Mouse (Mus musculus) midbrain, embryonic 10.5 days (tissue): ENCODE measurements at regions not wholly inside any gene's neighbourhood (a gene's known extent, or its start where the extent isn't known, plus 50 kb on each side); places are given as distances from the start of the nearest gene placed in this dataset.
A peak's percentile ranks its signal among the peaks of the same experiment; 100 is the strongest.

Experiments used
- DNase-seq: peaks from one replicate; pipeline ENCODE4 v3.0.0-alpha.2; 2017; ENCODE audit warnings: low spot score
- H3K27ac ChIP-seq: fragments of 300-500 bp; sonication (generic); replicated peaks from 2 replicates; pipeline ENCODE4 v1.5.1; 2016; ENCODE audit warnings: mild to moderate bottlenecking
- H3K27me3 ChIP-seq: fragments of 300-500 bp; sonication (generic); 2 replicates; pipeline ENCODE4 v1.6.1; 2016; ENCODE audit warnings: low read depth, mild to moderate bottlenecking; ENCODE audit not compliant: poor library complexity, severe bottlenecking
- H3K36me3 ChIP-seq: fragments of 300-500 bp; sonication (generic); 2 replicates; pipeline ENCODE4 v1.6.1; 2016; ENCODE audit warnings: mild to moderate bottlenecking, moderate library complexity
- H3K4me1 ChIP-seq: fragments of 300-500 bp; sonication (generic); 2 replicates; pipeline ENCODE4 v1.6.1; 2016
- H3K4me3 ChIP-seq: fragments of 300-500 bp; sonication (generic); 2 replicates; pipeline ENCODE4 v1.5.1; 2016; ENCODE audit warnings: mild to moderate bottlenecking, moderate library complexity
- H3K9me3 ChIP-seq: fragments of 300-500 bp; sonication (generic); replicated peaks from 2 replicates; pipeline ENCODE4 v1.6.1; 2016; ENCODE audit warnings: mild to moderate bottlenecking
- WGBS: fragments of 180-500 bp; shearing (Covaris S2); methylation state at CpG from one replicate; pipeline ENCODE4 v1.1.7; 2016; 5-methylcytosine and 5-hydroxymethylcytosine counted together

DNA sequence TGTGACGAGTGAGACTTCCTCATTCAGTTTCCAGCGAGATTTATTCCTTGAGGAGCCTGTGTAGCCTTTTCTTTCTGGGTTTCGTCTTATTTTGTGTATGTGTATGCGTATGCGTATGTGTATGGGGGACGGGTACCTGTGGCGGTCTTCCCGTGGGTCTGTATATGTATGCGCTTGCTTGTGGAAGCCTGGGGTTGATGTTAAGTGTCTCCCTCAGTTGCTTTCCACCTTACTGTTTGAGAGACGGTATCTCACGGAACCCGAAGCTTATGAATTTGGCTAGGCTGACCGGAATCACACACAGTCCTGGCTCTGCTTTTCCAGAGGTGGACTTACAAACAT is 87.1 kb downstream of the Ankrd50 start:
- 70% methylated on average over 13 of the region's 13 CpGs for WGBS

DNA sequence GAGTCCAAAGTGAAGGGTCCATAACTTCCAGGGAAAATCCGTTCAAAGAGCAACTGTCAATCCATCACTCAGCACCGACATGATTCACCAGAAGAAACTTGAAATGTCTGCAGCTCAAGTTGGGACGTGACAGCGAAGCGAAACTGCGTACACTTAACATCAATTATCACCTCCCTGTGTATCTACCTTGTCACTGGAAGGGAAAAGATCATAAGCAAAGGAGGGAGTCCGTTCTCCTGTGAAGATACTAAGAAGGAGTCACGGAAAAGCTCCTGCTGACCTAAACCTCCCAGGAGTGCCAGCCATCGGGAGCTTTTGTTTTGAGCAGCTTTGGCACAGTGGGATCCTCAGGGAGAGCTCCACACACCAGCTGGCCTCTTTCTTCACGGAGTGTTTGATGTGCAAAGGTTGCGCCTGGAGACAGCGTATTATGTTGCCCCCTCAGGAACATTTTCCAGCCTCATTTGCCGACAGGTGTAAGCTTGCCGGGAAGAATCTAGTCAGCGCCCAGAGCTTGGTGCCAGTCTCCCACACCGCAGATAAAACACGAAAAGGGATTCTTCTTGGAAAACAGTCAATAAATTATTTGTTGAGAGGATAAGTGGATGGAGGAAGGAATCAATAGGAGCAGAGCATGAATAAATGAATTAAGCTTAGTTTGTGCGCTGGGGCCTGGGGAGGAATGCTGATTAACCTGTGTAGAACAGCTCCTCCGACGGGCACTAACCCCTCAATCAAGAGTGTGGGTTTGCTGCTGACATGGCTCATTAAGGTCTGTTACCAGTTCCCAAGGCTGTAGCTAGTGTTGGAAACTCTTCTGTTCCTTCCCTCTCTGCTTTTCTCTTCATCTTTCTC is 87.7 kb downstream of the Ankrd50 start:
- peak overlapping the region; percentile 42 for H3K4me3 ChIP-seq
- H3K4me1 ChIP-seq: peaks cover 11% of the 10 kb centered on the region
- H3K9me3 ChIP-seq: no peaks in the 10 kb centered on the region
- no peak overlapping the region; the same call in 1 of the 2 replicates for H3K27ac ChIP-seq
- no peaks in the 10 kb centered on the region for H3K36me3 ChIP-seq
- peak; percentile 43 for DNase-seq
- 3% methylated on average over 20 of the region's 20 CpGs for WGBS
- peaks cover 27% of the 10 kb centered on the region for H3K27me3 ChIP-seq

More for the DNA sequence above, 87.1 kb downstream of the Ankrd50 start:
- Histone ChIP-seq H3K27me3 (peaks cover 27% of the 10 kb centered on the region), H3K4me1 (peaks cover 11% of the 10 kb centered on the region), H3K9me3 (no peaks in the 10 kb centered on the region), H3K4me3 (peak overlapping the region; percentile 42; the same call in 1 of the 2 replicates), H3K27ac (no peak overlapping the region), H3K36me3 (no peaks in the 10 kb centered on the region)
- no peak for DNase-seq

DNA sequence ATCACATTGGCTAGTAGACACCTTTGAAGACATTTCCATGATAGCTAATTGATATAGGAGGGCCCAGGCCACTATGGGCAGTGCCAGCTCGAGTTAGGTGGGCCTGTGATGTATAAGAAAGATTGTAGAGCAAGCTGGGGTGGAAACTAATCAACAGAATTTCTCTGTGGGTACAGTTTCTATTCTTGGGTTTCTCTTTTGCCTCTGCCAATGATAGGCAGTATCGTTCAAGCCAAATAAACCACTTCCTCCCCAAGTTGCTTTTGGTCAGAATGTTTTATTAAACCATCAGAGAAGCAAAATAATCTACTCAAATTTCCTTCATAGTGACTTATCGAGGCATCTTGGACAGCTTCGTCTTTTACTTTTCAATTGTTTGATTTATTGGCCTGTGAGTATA is 90.3 kb downstream of the Ankrd50 start:
- no peaks in the 10 kb centered on the region for H3K9me3 ChIP-seq
- DNase-seq: no peak
- no peak overlapping the region for H3K4me3 ChIP-seq
- peaks cover 27% of the 10 kb centered on the region for H3K27me3 ChIP-seq
- WGBS: 84% methylated on average over 4 of the region's 4 CpGs
- no peak overlapping the region for H3K27ac ChIP-seq
- H3K36me3 ChIP-seq: no peaks in the 10 kb centered on the region
- peaks cover 17% of the 10 kb centered on the region for H3K4me1 ChIP-seq

DNA sequence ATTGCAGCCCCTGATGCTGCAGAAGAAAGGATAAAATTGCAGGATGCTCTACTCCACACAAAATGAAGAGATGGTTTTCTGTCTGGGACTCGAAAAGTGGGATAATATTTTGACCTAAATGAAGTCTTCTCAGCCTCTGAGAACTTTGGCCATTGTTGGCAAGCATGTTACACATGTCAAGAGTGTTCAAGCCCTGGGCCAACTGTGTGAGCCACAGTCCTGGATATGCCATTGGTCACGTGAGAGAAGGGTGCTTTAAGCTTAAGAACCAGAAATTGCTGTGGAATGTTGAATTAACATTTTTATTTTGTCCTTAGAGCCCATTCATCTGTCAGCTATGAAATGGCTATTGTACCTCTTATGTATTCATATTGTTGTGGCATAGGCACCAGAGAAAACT is 95.0 kb downstream of the Ankrd50 start:
- DNase-seq: no peak
- WGBS: 64% methylated on average over 2 of the region's 2 CpGs
- Histone ChIP-seq H3K27ac (no peak overlapping the region), H3K27me3 (peaks cover 8% of the 10 kb centered on the region; the same call in 1 of the 2 replicates), H3K4me1 (peaks cover 12% of the 10 kb centered on the region), H3K4me3 (no peak overlapping the region), H3K9me3 (no peaks in the 10 kb centered on the region), H3K36me3 (no peaks in the 10 kb centered on the region)

DNA sequence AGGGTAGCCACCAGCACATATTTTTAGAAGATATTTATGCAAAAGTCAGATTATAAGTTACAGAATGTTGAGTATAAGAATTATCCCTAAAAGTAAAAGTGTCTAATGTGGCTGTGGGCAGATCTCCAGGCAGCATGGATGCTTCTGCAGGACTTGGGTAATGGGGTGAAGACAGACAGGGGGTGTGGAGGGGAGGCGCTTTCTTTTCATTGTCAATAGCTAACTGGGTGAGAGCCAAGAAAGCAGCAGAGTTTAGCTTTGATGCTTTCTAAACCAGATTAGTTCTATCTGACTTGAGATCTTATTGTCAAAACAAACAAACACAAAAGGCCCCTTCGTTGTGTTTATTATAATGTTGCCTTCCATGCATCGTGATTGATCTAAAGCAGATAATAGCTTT is 95.7 kb downstream of the Ankrd50 start:
- no peaks in the 10 kb centered on the region for H3K9me3 ChIP-seq
- H3K36me3 ChIP-seq: no peaks in the 10 kb centered on the region
- H3K27me3 ChIP-seq: 0 out of 2 replicates have a peak, but pooled peaks cover 8% of the 10 kb centered on the region
- 15% methylated on average over 3 of the region's 3 CpGs for WGBS
- H3K4me1 ChIP-seq: peaks cover 12% of the 10 kb centered on the region
- no peak overlapping the region for H3K4me3 ChIP-seq
- H3K27ac ChIP-seq: no peak overlapping the region
- no peak for DNase-seq

DNA sequence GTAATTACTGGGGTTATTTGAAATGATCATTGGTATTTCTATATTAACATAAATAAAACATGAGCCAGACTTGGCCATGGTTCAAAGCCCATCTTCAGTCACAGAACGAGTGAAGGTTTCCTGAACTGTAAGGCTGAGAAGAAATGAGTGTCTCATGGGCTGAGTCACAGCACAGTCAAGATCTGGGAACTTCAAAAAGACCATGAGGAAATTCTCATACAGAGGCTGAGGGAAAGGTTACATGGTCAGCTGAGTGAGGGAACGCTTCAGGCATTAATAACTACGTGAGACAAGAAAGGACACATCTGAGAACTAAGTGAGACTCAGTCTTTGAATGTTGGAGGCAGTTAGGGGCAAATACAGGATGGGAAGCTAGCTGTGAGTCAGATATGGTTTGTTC is 101.9 kb downstream of the Ankrd50 start:
- no peaks in the 10 kb centered on the region for H3K4me1 ChIP-seq

DNA sequence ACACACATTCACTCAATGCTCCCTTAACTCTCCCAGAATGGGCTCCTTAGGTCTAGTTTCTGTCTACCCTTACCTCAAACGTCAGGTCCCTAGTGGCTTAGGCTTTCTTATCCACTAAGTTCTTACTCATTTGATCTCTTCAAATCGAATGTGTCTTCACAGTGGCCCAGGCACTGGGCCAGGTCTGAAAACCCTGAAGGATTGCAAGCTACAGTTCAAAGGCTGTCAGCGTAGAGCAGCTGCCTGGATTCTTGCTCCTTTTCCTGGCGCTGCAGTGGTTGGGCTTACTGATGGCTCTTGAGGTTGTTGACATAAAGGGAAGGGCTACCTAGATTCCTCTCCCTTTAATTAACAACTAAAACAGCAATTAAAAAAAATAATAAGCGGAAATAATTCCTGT is 103.0 kb downstream of the Ankrd50 start:
- Histone ChIP-seq H3K4me3 (no peak overlapping the region), H3K36me3 (no peaks in the 10 kb centered on the region), H3K27me3 (0 out of 2 replicates have a peak, but pooled peaks cover 4% of the 10 kb centered on the region), H3K27ac (no peak overlapping the region), H3K4me1 (no peaks in the 10 kb centered on the region), H3K9me3 (no peaks in the 10 kb centered on the region)
- DNase-seq: no peak
- 86% methylated on average over 5 of the region's 5 CpGs for WGBS

More for the DNA sequence above, 101.9 kb downstream of the Ankrd50 start:
- no peak for DNase-seq
- Histone ChIP-seq H3K4me3 (no peak overlapping the region), H3K9me3 (no peaks in the 10 kb centered on the region), H3K27ac (no peak overlapping the region), H3K27me3 (0 out of 2 replicates have a peak, but pooled peaks cover 8% of the 10 kb centered on the region), H3K36me3 (no peaks in the 10 kb centered on the region)
- 86% methylated on average over 3 of the region's 3 CpGs for WGBS

DNA sequence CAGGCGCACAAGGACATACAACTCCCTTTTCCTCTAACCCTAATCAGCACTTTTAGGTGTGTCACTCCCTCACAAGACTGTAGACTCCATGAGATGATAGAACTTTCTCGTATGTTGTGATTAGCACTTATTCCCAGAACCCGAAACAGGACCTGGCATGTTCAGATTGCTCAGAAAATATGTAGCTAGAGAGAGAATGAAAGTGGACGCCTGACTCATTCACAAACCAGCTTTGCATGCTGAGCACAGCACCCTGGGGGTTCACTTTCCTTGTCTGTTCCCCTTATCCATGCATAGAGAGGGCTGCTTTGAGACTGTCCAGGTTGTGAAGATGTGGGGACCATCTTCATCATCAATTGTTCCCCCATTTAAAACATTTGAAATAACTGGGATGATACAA is 111.0 kb downstream of the Ankrd50 start:
- no peak for DNase-seq
- Histone ChIP-seq H3K27me3 (no peaks in the 10 kb centered on the region), H3K36me3 (no peaks in the 10 kb centered on the region), H3K27ac (no peak overlapping the region), H3K4me1 (no peaks in the 10 kb centered on the region), H3K9me3 (no peaks in the 10 kb centered on the region), H3K4me3 (no peak overlapping the region)
- 80% methylated on average over 4 of the region's 4 CpGs for WGBS

DNA sequence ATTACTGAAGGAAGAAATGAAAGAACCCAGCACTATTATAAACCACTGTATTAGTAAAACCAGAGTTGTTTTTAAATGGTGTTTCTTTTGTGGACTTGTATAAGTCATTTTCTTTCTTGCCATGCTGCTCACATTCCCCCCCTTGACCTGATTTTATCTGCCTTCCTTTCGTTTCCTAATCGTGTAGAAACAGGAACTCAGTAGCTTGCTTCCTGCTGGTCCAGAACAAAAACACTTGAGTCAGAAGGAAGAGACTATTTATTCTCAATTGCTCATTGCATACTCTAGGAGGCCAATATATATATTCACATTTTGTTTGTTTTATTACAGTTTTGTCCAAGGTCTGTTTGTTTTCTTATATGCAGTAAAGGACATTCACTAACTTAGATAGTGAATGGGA is 112.9 kb downstream of the Ankrd50 start:
- H3K4me3 ChIP-seq: no peak overlapping the region
- no peaks in the 10 kb centered on the region for H3K4me1 ChIP-seq
- H3K27me3 ChIP-seq: no peaks in the 10 kb centered on the region
- DNase-seq: no peak
- no peaks in the 10 kb centered on the region for H3K9me3 ChIP-seq
- no peak overlapping the region for H3K27ac ChIP-seq
- no peaks in the 10 kb centered on the region for H3K36me3 ChIP-seq
- 57% methylated on average over 2 of the region's 2 CpGs for WGBS

DNA sequence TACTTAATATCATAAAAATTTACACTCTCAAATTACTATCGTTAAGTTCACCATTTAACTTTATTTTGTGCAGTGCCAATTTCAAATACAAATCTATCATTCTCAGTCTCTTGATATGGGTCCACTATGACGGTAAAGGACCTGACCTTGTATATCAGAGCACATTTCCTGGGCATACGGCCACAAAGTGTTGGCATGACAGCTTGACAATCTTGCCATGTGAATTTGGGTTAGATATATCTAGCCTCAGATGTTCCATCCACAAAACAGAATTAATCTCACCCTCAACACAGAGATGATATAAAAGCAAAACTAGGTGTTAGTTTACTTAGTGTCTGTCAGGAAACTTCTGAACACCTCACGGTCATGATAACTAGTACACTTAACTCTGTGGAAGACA is 120.8 kb downstream of the Ankrd50 start:
- no peaks in the 10 kb centered on the region for H3K27me3 ChIP-seq
- H3K4me1 ChIP-seq: peaks cover 15% of the 10 kb centered on the region
- no peak overlapping the region for H3K4me3 ChIP-seq
- 93% methylated on average over 4 of the region's 4 CpGs for WGBS
- no peaks in the 10 kb centered on the region for H3K9me3 ChIP-seq
- no peaks in the 10 kb centered on the region for H3K36me3 ChIP-seq
- no peak for DNase-seq
- no peak overlapping the region for H3K27ac ChIP-seq

DNA sequence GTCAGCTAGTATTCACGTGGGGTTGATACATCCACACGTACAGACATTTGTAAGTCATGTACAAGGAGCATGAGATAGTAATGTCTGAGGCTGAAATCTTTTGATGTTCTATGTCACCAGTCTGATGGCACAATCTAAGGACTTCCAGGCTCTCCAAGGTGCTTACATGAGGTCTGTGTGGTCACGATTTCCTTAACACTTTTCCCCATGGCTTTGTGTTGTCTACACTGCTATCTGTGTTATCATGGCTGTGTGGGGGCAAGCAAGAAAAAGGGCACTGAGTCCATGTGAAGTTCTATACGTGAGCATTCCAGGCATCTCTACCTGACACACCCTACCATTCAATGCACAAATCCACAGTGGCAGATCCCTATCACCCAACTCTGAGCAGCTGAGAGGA is 123.2 kb downstream of the Ankrd50 start:
- Histone ChIP-seq H3K36me3 (no peaks in the 10 kb centered on the region), H3K27me3 (no peaks in the 10 kb centered on the region), H3K9me3 (no peaks in the 10 kb centered on the region), H3K4me1 (peaks cover 21% of the 10 kb centered on the region), H3K4me3 (no peak overlapping the region), H3K27ac (no peak overlapping the region)
- no peak for DNase-seq
- 85% methylated on average over 4 of the region's 4 CpGs for WGBS

DNA sequence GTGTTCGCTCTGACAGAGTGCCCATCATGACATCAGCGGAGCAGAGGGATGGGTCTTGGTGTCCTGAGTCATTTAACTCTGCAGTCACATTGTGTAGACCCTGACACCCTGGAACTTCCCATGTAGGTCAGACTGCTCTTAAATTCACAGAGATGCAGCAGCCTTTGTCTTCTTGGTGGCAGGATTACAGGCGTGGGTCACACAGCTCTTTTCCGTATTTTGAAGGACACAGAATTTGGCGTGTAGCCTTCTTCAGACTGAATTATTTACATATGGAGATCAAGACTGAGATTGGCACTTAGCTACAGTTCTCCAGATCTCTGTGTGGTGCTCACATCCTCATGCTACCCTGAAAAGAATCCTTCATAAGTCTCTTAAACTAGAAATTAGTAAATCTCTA is 123.7 kb downstream of the Ankrd50 start:
- Histone ChIP-seq H3K4me1 (peaks cover 21% of the 10 kb centered on the region), H3K9me3 (no peaks in the 10 kb centered on the region), H3K27me3 (no peaks in the 10 kb centered on the region), H3K27ac (peak overlapping the region; percentile 57), H3K4me3 (no peak overlapping the region), H3K36me3 (no peaks in the 10 kb centered on the region)
- DNase-seq: no peak
- WGBS: 65% methylated on average over 5 of the region's 5 CpGs

DNA sequence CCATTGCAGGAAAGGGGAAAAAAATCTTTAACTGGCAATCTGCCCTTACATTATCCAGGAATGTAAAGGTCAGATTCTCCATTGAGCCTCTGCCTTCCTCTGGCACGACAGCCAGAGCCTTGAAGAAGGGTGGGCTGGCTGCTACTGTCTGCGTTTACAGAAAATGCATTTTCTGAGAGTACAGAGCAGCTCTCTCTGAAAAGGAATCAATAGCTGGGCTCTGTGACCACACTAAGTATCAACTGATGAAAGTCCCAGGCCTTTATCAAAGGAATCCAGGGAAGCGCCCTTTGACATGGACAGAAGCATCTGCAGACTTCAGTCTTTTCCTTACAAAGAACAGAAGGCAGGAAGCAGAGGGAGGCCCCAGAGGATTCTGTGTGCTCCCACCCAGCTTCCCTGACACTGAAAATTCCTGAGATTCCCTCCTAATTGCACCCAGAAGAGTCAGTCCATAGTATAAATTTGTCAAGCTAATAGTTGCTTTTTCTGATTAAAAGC is 124.2 kb downstream of the Ankrd50 start:
- Histone ChIP-seq H3K9me3 (no peaks in the 10 kb centered on the region), H3K27me3 (no peaks in the 10 kb centered on the region), H3K36me3 (no peaks in the 10 kb centered on the region), H3K27ac (peak overlapping the region; percentile 57), H3K4me3 (no peak overlapping the region), H3K4me1 (peaks cover 21% of the 10 kb centered on the region)
- 27% methylated on average over 3 of the region's 3 CpGs for WGBS
- peak; percentile 14 for DNase-seq
